Mouse (Mus musculus): ENCODE measurements at regions not wholly inside any gene's neighbourhood (a gene's known extent, or its start where the extent isn't known, plus 50 kb on each side); places are given as distances from the start of the nearest gene placed in this dataset.

DNA sequence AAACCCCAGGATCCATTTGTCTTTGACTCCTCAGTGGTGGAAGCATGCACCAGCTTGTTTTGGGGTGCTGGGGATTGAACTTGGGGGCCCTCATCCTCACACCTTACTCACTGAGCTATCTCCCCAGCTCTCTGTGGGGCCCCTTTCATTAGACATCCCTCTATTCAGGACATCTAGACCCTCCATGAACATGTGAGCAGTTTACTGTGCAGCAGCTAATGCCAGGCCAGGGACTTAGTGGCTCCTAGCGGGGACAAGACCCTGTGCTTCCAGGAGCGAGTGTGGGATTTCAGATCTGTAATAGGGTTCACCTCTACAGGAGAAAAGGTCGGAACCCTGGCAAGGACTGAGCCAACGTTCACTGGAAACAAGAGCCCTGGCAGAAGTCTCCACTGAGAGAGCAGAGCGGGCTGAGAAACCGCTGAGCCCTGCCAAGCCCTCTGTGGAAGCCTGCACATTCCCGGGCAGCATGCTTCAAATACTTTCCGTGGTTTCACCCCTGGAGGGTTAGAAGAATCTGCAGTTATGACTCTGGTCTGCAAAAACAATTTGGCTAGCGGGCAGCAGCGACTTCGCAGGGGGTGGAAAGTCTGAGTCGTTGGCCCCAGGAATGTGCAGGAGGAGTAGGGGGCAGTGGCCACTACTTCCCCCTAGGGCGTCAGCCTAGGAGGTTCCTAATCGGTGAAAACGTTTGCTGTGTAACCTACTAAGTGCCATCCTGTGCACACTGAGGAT, 125.6 kb downstream of the Smad6 start:
- no peaks in the 10 kb centered on the region for H3K9me3 ChIP-seq (ENCODE audit: control insufficient read depth, low read length)
- no peak overlapping the region for H3K4me3 ChIP-seq (ENCODE audit: insufficient read depth in 1 of 2, low read depth in 2 of 2, low read length in 2 of 2)
- no peak overlapping the region for H3K9ac ChIP-seq (replicated peaks)
- TF ChIP-seq CTCF (IDR thresholded peaks at IDR 0.05; ENCODE audit: low read depth) (no peak), EP300 (IDR thresholded peaks at IDR 0.05; ENCODE audit: low read depth) (no peak)
- H3K4me1 ChIP-seq (replicated peaks; ENCODE audit: control insufficient read depth in 2 of 2, insufficient read depth in 2 of 2, low read length in 1 of 2): peaks cover 0 to 5% of the 10 kb centered on the region in 2 experiments; a peak in 1 of 4 replicates
- no peak overlapping the region for H3K4me2 ChIP-seq (ENCODE audit: low read depth)
- no peak overlapping the region for H3K27ac ChIP-seq
- no peaks in the 10 kb centered on the region for H3K36me3 ChIP-seq (replicated peaks; ENCODE audit: control insufficient read depth, insufficient read depth, low read depth)
- 35% methylated on average over 15 of the region's 15 CpGs for WGBS (ENCODE audit: insufficient replicate concordance)
- no peak for DNase-seq (ENCODE audit: low read depth in 3 of 3, low spot score in 3 of 3)
- no peak for ATAC-seq (ENCODE audit: insufficient read depth)
- no peaks in the 10 kb centered on the region for H3K27me3 ChIP-seq (ENCODE audit: control insufficient read depth, insufficient read depth, low read length)

- Histone ChIP-seq H3K4me3 (ENCODE audit: insufficient read depth in 1 of 2, low read depth in 2 of 2, low read length in 2 of 2) (no peak overlapping the region), H3K4me1 (replicated peaks; ENCODE audit: control insufficient read depth in 2 of 2, insufficient read depth in 2 of 2, low read length in 1 of 2) (peaks cover 0 to 5% of the 10 kb centered on the region in 2 experiments; a peak in 2 of 4 replicates), H3K27me3 (ENCODE audit: control insufficient read depth, insufficient read depth, low read length) (no peaks in the 10 kb centered on the region), H3K9me3 (ENCODE audit: control insufficient read depth, low read length) (no peaks in the 10 kb centered on the region), H3K9ac (replicated peaks) (no peak overlapping the region), H3K4me2 (ENCODE audit: low read depth) (no peak overlapping the region), H3K27ac (no peak overlapping the region), H3K36me3 (replicated peaks; ENCODE audit: control insufficient read depth, insufficient read depth, low read depth) (no peaks in the 10 kb centered on the region)
- WGBS (ENCODE audit: insufficient replicate concordance): 70% methylated on average over 17 of the region's 17 CpGs
- ATAC-seq (ENCODE audit: insufficient read depth): no peak
- no peak for DNase-seq (ENCODE audit: low read depth in 3 of 3, low spot score in 3 of 3)
- no peak for TF ChIP-seq EP300 (IDR thresholded peaks at IDR 0.05; ENCODE audit: low read depth)
- no peak for TF ChIP-seq CTCF (IDR thresholded peaks at IDR 0.05; ENCODE audit: low read depth)
These were observed 129.5 kb downstream of the Smad6 start for GRCm38 (mm10) chr9:63892235-63892971.

DNA sequence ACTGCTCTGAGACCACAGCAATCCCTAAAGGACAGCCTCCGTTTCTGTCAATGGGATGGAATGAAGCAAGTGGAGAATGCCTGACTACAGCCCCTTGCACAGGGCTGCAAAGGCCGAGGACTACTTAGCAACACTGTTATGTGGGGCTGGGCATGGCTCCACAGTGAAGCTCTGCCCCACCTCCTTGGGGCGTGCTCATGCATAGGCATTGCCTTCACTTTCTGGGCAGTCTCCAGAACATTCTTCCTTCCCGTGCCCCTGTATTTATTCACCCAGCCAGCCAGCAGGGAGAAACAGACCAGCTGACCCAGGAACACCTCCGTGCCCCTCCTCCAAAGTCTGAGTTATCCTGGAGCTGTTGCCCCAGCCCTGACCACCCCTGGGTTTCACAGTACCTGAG, 131.1 kb downstream of the Smad6 start:
- WGBS (ENCODE audit: insufficient replicate concordance): 46% methylated on average over 5 of the region's 5 CpGs
- no peak overlapping the region for H3K4me3 ChIP-seq (ENCODE audit: insufficient read depth in 1 of 2, low read depth in 2 of 2, low read length in 2 of 2)
- no peak overlapping the region for H3K9ac ChIP-seq (replicated peaks)
- TF ChIP-seq EP300 (IDR thresholded peaks at IDR 0.05; ENCODE audit: low read depth) (no peak), CTCF (IDR thresholded peaks at IDR 0.05; ENCODE audit: low read depth) (no peak)
- H3K9me3 ChIP-seq (ENCODE audit: control insufficient read depth, low read length): no peaks in the 10 kb centered on the region
- H3K4me1 ChIP-seq (replicated peaks; ENCODE audit: control insufficient read depth in 2 of 2, insufficient read depth in 2 of 2, low read length in 1 of 2): peaks cover 0 to 5% of the 10 kb centered on the region in 2 experiments; a peak in 2 of 4 replicates
- ATAC-seq (ENCODE audit: insufficient read depth) (no peak), DNase-seq (ENCODE audit: low read depth in 3 of 3, low spot score in 3 of 3) (no peak)
- H3K27me3 ChIP-seq (ENCODE audit: control insufficient read depth, insufficient read depth, low read length): no peaks in the 10 kb centered on the region
- no peaks in the 10 kb centered on the region for H3K36me3 ChIP-seq (replicated peaks; ENCODE audit: control insufficient read depth, insufficient read depth, low read depth)
- H3K4me2 ChIP-seq (ENCODE audit: low read depth): no peak overlapping the region
- no peak overlapping the region for H3K27ac ChIP-seq

DNA sequence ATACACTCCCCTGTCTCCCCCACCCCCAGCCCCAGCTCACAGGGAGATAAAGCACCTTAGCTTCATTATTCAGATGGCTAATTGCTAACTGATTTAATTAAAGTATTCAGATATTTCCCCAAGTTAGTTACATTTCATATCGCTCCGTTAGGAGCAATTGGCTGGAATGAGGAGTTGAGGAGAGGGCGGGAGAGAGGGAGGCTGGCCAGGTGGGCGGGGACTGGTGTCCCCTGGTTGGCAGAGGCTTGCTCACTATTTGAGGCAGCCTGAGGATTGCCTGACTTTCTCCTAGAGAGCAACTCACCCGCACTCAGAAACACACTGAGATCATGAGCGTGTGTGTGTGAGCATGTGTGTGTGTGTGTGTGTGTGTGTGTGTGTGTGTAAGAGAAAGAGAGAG, 131.8 kb upstream of the Smad3 start:
- H3K4me1 ChIP-seq (replicated peaks; ENCODE audit: control insufficient read depth in 2 of 2, insufficient read depth in 2 of 2, low read length in 1 of 2): no peaks in the 10 kb centered on the region; a peak in 1 of 4 replicates
- no peak for TF ChIP-seq CTCF (IDR thresholded peaks at IDR 0.05; ENCODE audit: low read depth)
- no peak for TF ChIP-seq EP300 (IDR thresholded peaks at IDR 0.05; ENCODE audit: low read depth)
- no peaks in the 10 kb centered on the region for H3K36me3 ChIP-seq (replicated peaks; ENCODE audit: control insufficient read depth, insufficient read depth, low read depth)
- H3K9ac ChIP-seq (replicated peaks): no peak overlapping the region
- WGBS (ENCODE audit: insufficient replicate concordance): 56% methylated on average over 6 of the region's 6 CpGs
- no peak overlapping the region for H3K4me3 ChIP-seq (ENCODE audit: insufficient read depth in 1 of 2, low read depth in 2 of 2, low read length in 2 of 2)
- H3K9me3 ChIP-seq (ENCODE audit: control insufficient read depth, low read length): no peaks in the 10 kb centered on the region
- H3K27me3 ChIP-seq (ENCODE audit: control insufficient read depth, insufficient read depth, low read length): no peaks in the 10 kb centered on the region
- no peak for DNase-seq (ENCODE audit: low read depth in 3 of 3, low spot score in 3 of 3)
- H3K4me2 ChIP-seq (ENCODE audit: low read depth): no peak overlapping the region
- H3K27ac ChIP-seq: no peak overlapping the region
- ATAC-seq (ENCODE audit: insufficient read depth): no peak

DNA sequence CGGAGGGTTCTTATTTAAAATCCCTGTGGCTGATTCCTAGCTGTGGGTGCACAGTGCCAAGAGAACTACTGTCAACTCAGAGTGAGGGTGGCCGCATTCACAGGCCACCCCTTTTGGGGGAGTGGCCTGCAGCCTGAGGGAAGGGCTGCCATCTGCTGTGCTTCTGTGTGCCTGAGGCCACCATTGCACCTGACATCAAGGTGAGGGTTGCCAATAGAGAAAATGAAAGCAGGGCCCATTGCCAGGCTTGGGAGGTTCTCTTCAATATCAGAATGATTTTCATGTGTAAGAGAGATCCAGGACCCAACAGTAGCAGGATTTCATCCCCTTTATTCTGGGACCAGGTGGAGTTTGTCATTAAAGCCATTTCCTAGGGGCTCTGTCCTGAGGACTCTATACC, 127.2 kb upstream of the Smad3 start:
- WGBS (ENCODE audit: insufficient replicate concordance): 63% methylated on average over 2 of the region's 2 CpGs

More for the DNA sequence above, 127.2 kb upstream of the Smad3 start:
- Histone ChIP-seq H3K9me3 (ENCODE audit: control insufficient read depth, low read length) (no peaks in the 10 kb centered on the region), H3K27ac (no peak overlapping the region), H3K27me3 (ENCODE audit: control insufficient read depth, insufficient read depth, low read length) (no peaks in the 10 kb centered on the region), H3K36me3 (replicated peaks; ENCODE audit: control insufficient read depth, insufficient read depth, low read depth) (no peaks in the 10 kb centered on the region), H3K4me3 (ENCODE audit: insufficient read depth in 1 of 2, low read depth in 2 of 2, low read length in 2 of 2) (no peak overlapping the region), H3K9ac (replicated peaks) (no peak overlapping the region), H3K4me2 (ENCODE audit: low read depth) (no peak overlapping the region), H3K4me1 (replicated peaks; ENCODE audit: control insufficient read depth in 2 of 2, insufficient read depth in 2 of 2, low read length in 1 of 2) (peaks cover 0 to 4% of the 10 kb centered on the region in 2 experiments; a peak in 1 of 4 replicates)
- no peak for DNase-seq (ENCODE audit: low read depth in 3 of 3, low spot score in 3 of 3)
- no peak for TF ChIP-seq CTCF (IDR thresholded peaks at IDR 0.05; ENCODE audit: low read depth)
- TF ChIP-seq EP300 (IDR thresholded peaks at IDR 0.05; ENCODE audit: low read depth): no peak
- ATAC-seq (ENCODE audit: insufficient read depth): no peak

Measured in liver, embryonic 14.5 days (tissue).